Mouse (Mus musculus) naive thymus-derived CD4-positive, alpha-beta T cell, adult 2 months (primary cell): ENCODE measurements around the gene Atad2b.
"Not testable (repeated sequence)": the region's sequence is repeated elsewhere in the genome, so short reads cannot be mapped to it uniquely, and the experiment has no call there.

Experiments
- DNase-seq: peaks from one replicate; pipeline ENCODE4 v3.0.0-alpha.2; 2011; ENCODE audit warnings: low read depth

Gene Atad2b

GRCm38 (mm10) chr12:4916994-4917804 is at the start of gene Atad2b:
Atad2b (plus strand) TSS chr12:4917353.
- DNase-seq, result peak; percentile 97

DNA sequence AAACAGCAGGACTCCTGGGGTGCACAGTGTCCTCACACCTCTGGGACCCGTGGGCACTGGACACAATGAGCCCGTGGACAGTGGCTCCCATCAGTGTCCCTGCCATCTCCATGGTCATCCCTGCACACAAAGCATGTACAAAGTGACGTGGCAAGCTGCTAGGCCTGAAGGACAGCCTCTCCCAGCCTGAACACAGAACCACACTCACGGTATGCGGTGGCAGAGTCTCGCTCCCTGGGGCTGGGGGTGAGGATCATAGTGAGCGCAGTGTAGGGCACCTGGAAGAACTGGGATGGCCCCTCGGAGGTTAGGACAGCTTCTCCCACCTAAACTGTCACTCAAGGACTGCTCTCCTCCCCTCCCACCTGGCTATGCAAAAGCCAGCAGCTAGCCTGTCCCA is 48.2 kb upstream of the Atad2b start:
- no peak for DNase-seq

DNA sequence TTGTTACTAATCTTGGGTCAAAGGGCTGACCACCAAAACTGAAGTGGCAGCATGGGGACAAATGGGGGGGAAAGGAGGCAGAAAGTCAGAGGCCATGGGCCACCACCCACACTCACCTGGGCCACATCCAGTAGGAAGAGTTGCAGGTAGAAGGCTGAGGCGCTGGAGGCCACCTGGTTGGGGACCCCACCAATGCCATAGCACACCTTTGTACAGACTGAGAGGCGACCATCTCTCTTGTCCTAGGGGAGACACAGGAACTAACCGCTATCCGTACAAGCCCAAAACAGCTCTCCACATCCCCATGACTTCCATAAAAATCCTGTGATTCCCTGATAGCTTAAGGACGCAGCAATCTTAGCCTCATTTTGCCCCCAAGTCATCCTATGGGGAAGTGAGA is 45.9 kb upstream of the Atad2b start:
- no peak for DNase-seq

GRCm38 (mm10) chr12:4872273-4872672 is 44.9 kb upstream of the Atad2b start:
- DNase-seq, result no peak

DNA sequence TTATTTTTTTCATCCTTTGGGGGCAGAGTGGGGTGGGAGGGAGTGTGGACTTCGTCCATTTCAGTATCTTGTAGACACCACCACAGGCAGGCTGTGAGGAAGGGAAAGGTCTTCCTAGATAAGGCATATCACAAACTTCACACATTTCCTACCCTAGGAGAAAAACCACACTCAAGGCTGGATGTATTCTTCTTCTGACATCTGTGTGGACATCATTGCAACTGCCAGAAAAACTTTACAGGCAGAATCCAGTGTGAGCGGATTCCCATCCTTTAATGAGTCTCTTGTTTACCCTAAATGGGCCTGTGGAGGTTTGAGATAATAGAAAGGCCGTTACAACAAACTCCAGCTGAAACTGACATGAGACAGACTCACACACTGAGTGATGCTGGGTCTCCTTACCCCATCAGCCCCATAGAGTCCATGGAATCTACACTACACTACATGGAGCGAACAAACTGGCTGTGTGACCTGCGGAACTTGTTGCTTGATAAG is 44.1 kb upstream of the Atad2b start:
- no peak for DNase-seq

- no peak for DNase-seq
Observed at GRCm38 (mm10) chr12:4873531-4873930, 43.6 kb upstream of the Atad2b start.

DNA sequence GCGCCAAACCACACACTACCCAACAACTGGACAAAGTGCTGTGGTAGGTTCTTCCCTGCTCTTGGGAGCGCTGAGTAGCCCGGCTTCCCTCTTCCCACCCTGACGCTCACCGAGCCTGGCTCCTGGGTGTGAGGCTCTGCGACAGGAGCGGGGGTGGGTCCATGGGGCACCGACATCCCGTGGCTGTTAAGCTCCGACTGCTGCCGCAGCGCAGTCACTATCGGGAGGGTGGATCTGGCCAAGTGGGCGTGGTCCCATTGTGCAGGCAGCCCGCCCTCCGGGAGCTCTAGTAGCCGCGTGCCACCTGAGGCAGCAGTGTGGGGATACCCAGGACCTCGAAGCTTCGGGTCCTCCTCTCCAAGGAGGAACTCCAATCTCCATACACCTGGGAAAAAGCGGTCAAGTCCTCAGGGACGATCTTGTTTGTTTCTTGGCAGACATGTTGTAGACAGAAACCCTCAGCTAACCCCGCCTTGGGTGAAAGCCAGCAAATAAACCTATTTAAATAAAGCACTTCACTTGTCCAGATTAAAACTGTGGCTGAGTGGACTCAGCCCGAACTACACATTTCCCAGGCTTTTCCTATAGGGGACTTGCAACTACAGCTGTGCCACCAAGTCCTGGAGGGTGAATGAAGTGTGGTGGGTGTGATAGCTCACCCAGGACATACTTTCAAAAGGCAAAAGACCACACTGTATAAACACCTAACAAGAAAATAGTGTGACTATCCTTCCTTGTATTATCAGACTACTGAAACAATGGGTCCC is 42.8 kb upstream of the Atad2b start, which contains the start of gene Mfsd2b:
Gene Mfsd2b (minus strand): TSS at position 199 of the 767 bp plus-strand sequence.
- DNase-seq, result peak; percentile 71

- no peak for DNase-seq
Observed at GRCm38 (mm10) chr12:4875623-4876022, 41.5 kb upstream of the Atad2b start.

GRCm38 (mm10) chr12:4878296-4878783 is 38.8 kb upstream of the Atad2b start:
- no peak for DNase-seq

GRCm38 (mm10) chr12:4879048-4879447 is 38.1 kb upstream of the Atad2b start:
- peak; percentile 26 for DNase-seq

- DNase-seq, result no peak
Observed at GRCm38 (mm10) chr12:4882086-4882485, 35.1 kb upstream of the Atad2b start.

DNA sequence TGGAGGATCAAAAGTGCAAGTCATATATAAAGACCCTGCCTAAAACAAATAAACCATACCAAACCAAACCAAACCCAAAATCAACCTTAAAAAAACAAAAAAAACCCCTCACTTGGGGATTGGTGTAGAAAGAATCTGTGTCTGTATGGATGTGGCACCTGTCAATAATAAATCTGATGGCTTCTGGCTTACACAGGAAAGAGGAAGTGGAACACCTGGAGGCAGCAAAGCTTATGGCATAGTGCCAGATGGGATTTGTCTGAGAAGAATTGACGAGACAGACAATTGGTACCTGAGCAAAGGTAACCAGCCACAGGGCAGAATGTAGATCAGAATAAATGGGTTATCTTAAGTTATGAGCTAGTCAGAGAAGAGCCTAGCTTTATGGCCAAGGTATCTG is 32.1 kb upstream of the Atad2b start:
- DNase-seq, result no peak

- not testable (repeated sequence) for DNase-seq
Observed at GRCm38 (mm10) chr12:4886581-4886980, 30.6 kb upstream of the Atad2b start.

- DNase-seq, result no peak
Observed at GRCm38 (mm10) chr12:4888739-4889138, 28.4 kb upstream of the Atad2b start.

DNA sequence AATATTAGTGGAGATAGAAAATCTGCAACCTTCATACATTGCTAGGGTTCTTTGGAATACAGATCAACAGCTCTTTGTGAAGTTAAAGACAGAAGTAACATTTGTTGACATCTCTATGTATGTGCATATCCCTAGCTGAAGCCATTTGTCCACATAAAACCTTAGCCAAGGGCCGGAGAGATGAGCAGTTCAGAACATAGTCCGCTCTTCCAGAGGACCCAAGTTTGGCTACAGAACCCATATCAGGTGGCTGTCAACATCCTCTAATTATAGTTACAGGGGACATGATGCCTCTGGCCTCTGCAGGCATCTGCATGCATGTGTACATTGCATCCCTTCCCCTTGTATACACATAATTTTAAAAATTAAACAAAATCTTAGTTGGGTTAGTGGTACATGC is 27.9 kb upstream of the Atad2b start:
- DNase-seq, result no peak

GRCm38 (mm10) chr12:4889891-4890290 is 27.3 kb upstream of the Atad2b start:
- no peak for DNase-seq

DNA sequence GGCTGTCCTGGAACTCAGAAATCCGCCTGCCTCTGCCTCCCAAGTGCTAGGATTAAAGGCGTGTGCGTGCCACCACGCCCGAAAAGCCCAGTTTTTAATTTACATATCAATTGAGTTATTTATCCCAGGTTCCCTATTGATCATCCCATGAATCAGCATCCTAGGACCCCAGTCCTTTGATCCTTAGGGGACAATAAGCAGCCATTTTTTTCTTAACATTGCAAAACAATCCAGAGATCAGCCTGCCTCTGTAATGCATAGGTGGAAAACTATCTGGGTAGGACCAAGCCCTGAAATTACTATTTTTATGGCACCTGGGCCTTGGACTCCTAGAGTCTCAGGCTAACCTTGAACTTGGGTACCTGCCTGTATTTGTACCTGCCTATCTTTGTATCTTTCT is 19.1 kb upstream of the Atad2b start:
- DNase-seq, result no peak

GRCm38 (mm10) chr12:4905946-4906345 is 11.2 kb upstream of the Atad2b start:
- DNase-seq, result peak; percentile 46

DNA sequence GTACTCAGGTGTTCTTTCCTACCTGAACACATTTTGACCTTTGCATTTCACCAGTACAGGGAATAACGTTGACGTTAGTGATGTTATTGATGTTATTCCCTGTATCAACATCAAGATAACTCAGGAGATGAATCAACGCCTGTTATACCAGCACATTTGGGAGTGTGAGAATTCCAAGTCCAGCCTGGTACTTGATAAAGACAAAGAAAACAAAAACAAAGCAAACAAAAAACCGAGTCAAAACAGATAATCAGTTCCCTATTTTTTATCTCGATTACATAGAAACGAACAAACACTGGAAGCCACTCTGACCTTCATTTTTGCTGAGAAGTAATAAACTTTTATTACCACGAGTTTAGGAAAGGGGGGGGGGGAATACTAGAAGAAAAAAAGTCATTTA is 10.7 kb upstream of the Atad2b start:
- DNase-seq, result peak; percentile 35

DNA sequence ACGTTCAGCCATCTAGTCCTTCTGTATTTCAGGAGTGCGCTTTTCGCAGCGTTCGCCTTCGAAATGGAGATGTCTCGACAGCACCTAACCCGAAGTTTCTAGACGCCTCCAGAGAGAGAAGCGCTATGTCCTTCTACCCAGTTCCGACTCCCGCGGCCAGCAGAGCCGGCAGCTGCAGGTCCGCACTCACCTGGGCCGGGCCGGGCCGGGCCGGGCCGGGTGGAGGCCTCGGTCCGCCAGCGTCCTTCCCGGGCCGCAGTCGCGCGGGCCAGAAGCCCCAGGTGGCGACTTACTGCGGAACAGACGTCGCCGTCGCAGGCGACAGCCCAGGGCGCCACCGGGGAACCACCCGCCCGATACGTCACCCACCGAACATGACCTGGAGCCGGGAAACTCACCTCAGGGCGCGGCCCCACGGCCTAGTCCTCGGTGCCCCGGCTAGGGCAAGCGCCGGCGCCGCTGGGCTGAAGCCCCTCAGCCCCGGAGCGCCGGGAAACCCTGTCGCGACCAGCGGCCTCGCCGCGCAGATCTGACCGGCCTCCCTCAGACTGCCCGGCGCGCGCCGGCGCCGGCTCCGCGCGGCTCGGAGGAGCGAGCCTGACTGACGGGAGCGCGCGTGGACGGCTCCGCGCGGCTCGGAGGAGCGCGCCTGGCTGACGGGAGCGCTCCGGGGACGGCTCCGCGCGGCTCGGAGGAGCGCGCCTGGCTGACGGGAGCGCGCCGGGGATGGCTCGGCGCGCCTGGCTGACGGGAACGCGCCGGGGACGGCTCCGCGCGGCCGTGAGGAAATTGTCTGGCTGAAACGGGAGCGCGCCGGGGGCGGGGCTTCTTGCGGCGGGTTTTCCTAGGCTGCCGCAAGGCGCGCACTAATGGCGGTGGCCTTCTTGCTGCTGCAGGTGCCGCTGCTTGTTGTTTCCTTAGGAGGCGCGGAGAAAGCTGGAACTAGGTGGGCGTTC is 9.9 kb upstream of the Atad2b start, which contains the start of gene Ubxn2a:
Gene Ubxn2a (minus strand): TSS at position 755 of the 956 bp plus-strand sequence.
- peak; percentile 98 for DNase-seq

- DNase-seq, result no peak
Observed at GRCm38 (mm10) chr12:4908391-4908790, 8.8 kb upstream of the Atad2b start.

DNA sequence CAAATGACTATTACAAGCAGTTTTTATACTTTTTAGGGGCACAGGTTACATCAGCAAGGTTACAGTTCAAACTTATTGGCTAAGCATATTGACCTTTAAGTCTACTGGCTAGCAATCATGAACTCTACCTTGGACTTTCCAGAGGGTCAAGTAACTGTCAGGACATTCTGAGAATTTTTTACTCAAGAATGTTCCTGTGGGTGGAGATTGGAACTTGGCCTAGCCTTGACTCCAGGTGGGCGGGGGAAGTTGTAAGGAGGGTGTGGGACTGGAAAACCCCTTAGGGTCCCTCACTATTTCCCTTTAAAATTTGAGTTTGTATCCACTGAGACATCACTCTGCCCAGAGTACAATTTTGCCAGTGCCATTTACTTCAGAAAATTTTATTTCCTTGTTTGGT is 6.7 kb upstream of the Atad2b start:
- not testable (repeated sequence) for DNase-seq
